Mouse (Mus musculus) forebrain, embryonic 16.5 days (tissue): ENCODE data around the gene Osbp2. TPM values are rescaled to one million over a fixed set of nuclear protein-coding genes. Genes with fewer than 3 reads are reported as not detected.

Experiments
- ATAC-seq: fragments of 200-750 bp; cut with Nextera tagmentation; 2 replicates; pipeline ENCODE4 v1.8.0; 2017; ENCODE audit warnings: mild to moderate bottlenecking, moderate library complexity
- H3K27ac ChIP-seq: fragments of 300-500 bp; sonication (generic); 2 replicates; pipeline ENCODE4 v1.5.1; 2014; ENCODE audit warnings: low read length, control low read depth
- H3K27me3 ChIP-seq: fragments of 300-500 bp; sonication (generic); replicated peaks from 2 replicates; pipeline ENCODE4 v1.6.1; 2014; ENCODE audit warnings: low read length; ENCODE audit not compliant: control insufficient read depth, insufficient read depth
- H3K36me3 ChIP-seq: fragments of 300-500 bp; sonication (generic); 2 replicates; pipeline ENCODE4 v1.6.1; 2014; ENCODE audit not compliant: control insufficient read depth, insufficient read depth
- H3K4me1 ChIP-seq: fragments of 300-500 bp; sonication (generic); replicated peaks from 2 replicates; pipeline ENCODE4 v1.6.1; 2014; ENCODE audit warnings: low read length; ENCODE audit not compliant: control insufficient read depth, insufficient read depth
- H3K4me2 ChIP-seq: fragments of 300-500 bp; sonication (generic); 2 replicates; pipeline ENCODE4 v1.6.1; 2014; ENCODE audit warnings: mild to moderate bottlenecking, low read length, control low read depth
- H3K4me3 ChIP-seq: fragments of 300-500 bp; sonication (generic); replicated peaks from 2 replicates; pipeline ENCODE4 v1.5.1; 2014; ENCODE audit warnings: mild to moderate bottlenecking, low read length, control low read depth
- H3K9ac ChIP-seq: fragments of 300-500 bp; sonication (generic); replicated peaks from 2 replicates; pipeline ENCODE4 v1.6.1; 2014; ENCODE audit warnings: low read depth, low read length, control low read depth
- H3K9me3 ChIP-seq: fragments of 300-500 bp; sonication (generic); 2 replicates; pipeline ENCODE4 v1.6.1; 2016; ENCODE audit warnings: low read length; ENCODE audit not compliant: control insufficient read depth
- WGBS: fragments of 180-500 bp; shearing (Covaris S2); extraction: QIAGEN DNeasy Blood & Tissue Kit; methylation state at CpG from one replicate; pipeline ENCODE4 v1.1.7; 2014; 5-methylcytosine and 5-hydroxymethylcytosine counted together
- polyA plus RNA-seq: library from polyadenylated mRNA; unstranded; fragments of >200 nt; fragmentation: Nextera tagmentation; extraction: Ambion mirVana; gene quantifications from 2 replicates; pipeline ENCODE4 v1.2.1, GENCODE M21; 2015

Osbp2 gene
- polyA plus RNA-seq, 1 experiment from 2014 or later: 19.5 TPM

GRCm38 (mm10) chr11:3686318-3686717 lies 177.4 kb downstream of the Osbp2 start:
- H3K27ac ChIP-seq: no peak overlapping the region
- no peak overlapping the region for H3K9ac ChIP-seq
- no peak overlapping the region for H3K4me2 ChIP-seq
- WGBS: 88% methylated on average over 2 of the region's 2 CpGs
- H3K27me3 ChIP-seq: no peaks in the 10 kb centered on the region
- no peak overlapping the region for H3K4me3 ChIP-seq
- no peaks in the 10 kb centered on the region for H3K4me1 ChIP-seq
- H3K9me3 ChIP-seq: no peaks in the 10 kb centered on the region
- peaks cover 50% of the 10 kb centered on the region for H3K36me3 ChIP-seq
- no peak for ATAC-seq

GRCm38 (mm10) chr11:3685431-3685830 lies 178.3 kb downstream of the Osbp2 start:
- WGBS: 95% methylated on average over 8 of the region's 8 CpGs
- H3K9me3 ChIP-seq: no peaks in the 10 kb centered on the region
- no peaks in the 10 kb centered on the region for H3K4me1 ChIP-seq
- no peak overlapping the region for H3K4me2 ChIP-seq
- H3K9ac ChIP-seq: no peak overlapping the region
- peaks cover 50% of the 10 kb centered on the region for H3K36me3 ChIP-seq
- no peak for ATAC-seq
- H3K4me3 ChIP-seq: no peak overlapping the region
- no peak overlapping the region for H3K27ac ChIP-seq
- H3K27me3 ChIP-seq: no peaks in the 10 kb centered on the region

- Histone ChIP-seq H3K4me3 (no peak overlapping the region), H3K27ac (no peak overlapping the region), H3K4me1 (no peaks in the 10 kb centered on the region), H3K27me3 (no peaks in the 10 kb centered on the region), H3K9ac (no peak overlapping the region), H3K4me2 (no peak overlapping the region), H3K36me3 (peaks cover 55% of the 10 kb centered on the region), H3K9me3 (no peaks in the 10 kb centered on the region)
- ATAC-seq: no peak
- 89% methylated on average over 5 of the region's 5 CpGs for WGBS
Measured at GRCm38 (mm10) chr11:3684723-3685430, 178.8 kb downstream of the Osbp2 start.

GRCm38 (mm10) chr11:3684232-3684631 lies 179.5 kb downstream of the Osbp2 start:
- H3K27ac ChIP-seq: no peak overlapping the region
- H3K9me3 ChIP-seq: no peaks in the 10 kb centered on the region
- no peak overlapping the region for H3K9ac ChIP-seq
- no peaks in the 10 kb centered on the region for H3K27me3 ChIP-seq
- H3K4me1 ChIP-seq: no peaks in the 10 kb centered on the region
- no peak for ATAC-seq
- no peak overlapping the region for H3K4me3 ChIP-seq
- 94% methylated on average over 1 of the region's 1 CpGs for WGBS
- no peak overlapping the region for H3K4me2 ChIP-seq
- H3K36me3 ChIP-seq: peaks cover 56% of the 10 kb centered on the region

DNA sequence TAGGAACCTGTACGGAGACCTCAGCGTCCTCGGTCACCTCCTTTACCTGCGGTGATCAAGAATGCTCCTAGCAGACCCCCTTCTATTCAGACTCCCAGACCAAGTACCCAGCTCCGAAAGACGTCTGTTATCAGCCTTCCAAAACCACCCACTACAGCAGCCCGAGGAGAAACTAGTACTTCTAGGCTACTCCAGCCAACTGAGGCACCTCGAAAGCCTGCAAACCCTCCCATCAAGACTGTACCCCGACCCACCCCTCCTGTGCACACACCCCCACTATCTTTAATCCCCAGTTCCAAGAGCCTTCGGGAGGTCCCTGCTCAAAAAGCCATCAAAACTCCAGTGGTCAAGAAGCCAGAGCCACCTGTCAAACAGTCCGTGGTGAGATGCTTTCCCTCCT lies 180.0 kb downstream of the Osbp2 start:
- Histone ChIP-seq H3K36me3 (peaks cover 59% of the 10 kb centered on the region), H3K4me2 (no peak overlapping the region)

GRCm38 (mm10) chr11:3679771-3680170 lies 183.9 kb downstream of the Osbp2 start:
- no peak for ATAC-seq
- no peak overlapping the region for H3K27ac ChIP-seq
- H3K36me3 ChIP-seq: peaks cover 69% of the 10 kb centered on the region
- no peaks in the 10 kb centered on the region for H3K9me3 ChIP-seq
- no peaks in the 10 kb centered on the region for H3K4me1 ChIP-seq
- no peaks in the 10 kb centered on the region for H3K27me3 ChIP-seq
- H3K9ac ChIP-seq: no peak overlapping the region
- 97% methylated on average over 3 of the region's 3 CpGs for WGBS
- no peak overlapping the region for H3K4me2 ChIP-seq
- no peak overlapping the region for H3K4me3 ChIP-seq

More for the DNA sequence above, 180.0 kb downstream of the Osbp2 start:
- H3K27me3 ChIP-seq: no peaks in the 10 kb centered on the region
- H3K27ac ChIP-seq: no peak overlapping the region
- ATAC-seq: no peak
- no peak overlapping the region for H3K9ac ChIP-seq
- H3K9me3 ChIP-seq: no peaks in the 10 kb centered on the region
- 95% methylated on average over 11 of the region's 11 CpGs for WGBS
- H3K4me1 ChIP-seq: no peaks in the 10 kb centered on the region
- H3K4me3 ChIP-seq: no peak overlapping the region

GRCm38 (mm10) chr11:3677204-3677603 lies 186.5 kb downstream of the Osbp2 start:
- H3K9ac ChIP-seq: no peak overlapping the region
- H3K4me1 ChIP-seq: no peaks in the 10 kb centered on the region
- no peak for ATAC-seq
- H3K9me3 ChIP-seq: no peaks in the 10 kb centered on the region
- H3K27me3 ChIP-seq: no peaks in the 10 kb centered on the region
- peaks cover 64% of the 10 kb centered on the region for H3K36me3 ChIP-seq
- WGBS: 90% methylated on average over 6 of the region's 6 CpGs
- H3K27ac ChIP-seq: no peak overlapping the region
- H3K4me2 ChIP-seq: no peak overlapping the region
- no peak overlapping the region for H3K4me3 ChIP-seq

GRCm38 (mm10) chr11:3676423-3676822 lies 187.3 kb downstream of the Osbp2 start:
- Histone ChIP-seq H3K4me1 (no peaks in the 10 kb centered on the region), H3K9me3 (no peaks in the 10 kb centered on the region), H3K4me3 (no peak overlapping the region), H3K4me2 (no peak overlapping the region), H3K9ac (no peak overlapping the region), H3K27me3 (no peaks in the 10 kb centered on the region), H3K27ac (no peak overlapping the region), H3K36me3 (peaks cover 68% of the 10 kb centered on the region)
- ATAC-seq: no peak
- 92% methylated on average over 5 of the region's 5 CpGs for WGBS

- Histone ChIP-seq H3K36me3 (peaks cover 58% of the 10 kb centered on the region), H3K9ac (no peak overlapping the region)
- 63% methylated on average over 4 of the region's 4 CpGs for WGBS
Measured at GRCm38 (mm10) chr11:3674545-3674944, 189.2 kb downstream of the Osbp2 start.

More at GRCm38 (mm10) chr11:3674545-3674944, 189.2 kb downstream of the Osbp2 start:
- no peak overlapping the region for H3K27ac ChIP-seq
- no peak overlapping the region for H3K4me3 ChIP-seq
- H3K9me3 ChIP-seq: no peaks in the 10 kb centered on the region
- ATAC-seq: no peak
- no peaks in the 10 kb centered on the region for H3K4me1 ChIP-seq
- H3K27me3 ChIP-seq: no peaks in the 10 kb centered on the region
- no peak overlapping the region for H3K4me2 ChIP-seq
